Mouse (Mus musculus): ENCODE results near the gene Higd1c.

The Higd1c gene

DNA sequence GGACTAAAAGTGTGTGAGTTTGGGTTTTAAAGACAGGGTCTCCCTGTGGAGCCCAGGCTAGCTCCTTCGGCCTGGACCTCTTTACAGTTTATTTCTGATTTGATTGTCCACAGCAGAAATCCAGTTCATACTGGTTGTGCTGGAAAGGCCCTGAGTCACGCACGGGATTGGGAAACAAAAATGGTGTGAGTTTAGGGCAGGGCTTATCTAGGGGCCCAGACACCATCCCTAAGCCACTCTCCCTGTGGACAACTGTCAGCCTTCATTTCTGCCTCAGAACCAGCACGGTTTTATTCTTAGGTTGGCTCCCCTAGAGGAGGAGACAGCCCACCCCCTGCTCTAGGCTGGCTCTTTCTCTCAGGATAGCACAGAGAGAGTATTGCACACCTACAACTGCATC is 68.9 kb downstream of the Higd1c start:
- no peak for DNase-seq (ENCODE audit: extremely low read depth, insufficient read length, low spot score)
